Mouse (Mus musculus) activated CD4-positive, CD25-positive, alpha-beta regulatory T cell (primary cell): ENCODE results near the gene Mtpn. TPM values are rescaled to one million over a fixed set of nuclear protein-coding genes. Genes with fewer than 3 reads are reported as not detected.

Experiments
- polyA plus RNA-seq, 2 experiments: library from polyadenylated mRNA; unstranded; fragments of 100-300 nt; shearing (Covaris generic); gene quantifications; one replicate each; pipeline ENCODE4 v1.2.1; 2017

The Mtpn gene
- 100 to 1,000 TPM in 1 of 2 experiments, 10 to 100 TPM in 1; 65.2 to 117 TPM for polyA plus RNA-seq

GRCm38 (mm10) chr6:35539304-35540009 lies at the start of gene Mtpn:
Gene Mtpn (minus strand): TSS chr6:35539888.

Other genes starting within 250 kb of the Mtpn start
- gene Slc13a4, start 231.8 kb downstream of the Mtpn start, polyA plus RNA-seq = under 1 TPM; 0.07 to 0.39 TPM
- not detected for gene Fam180a, start 213.7 kb downstream of the Mtpn start, polyA plus RNA-seq